Mouse (Mus musculus): ENCODE measurements around the gene L3mbtl1.
"Not testable (repeated sequence)": the region's sequence is repeated elsewhere in the genome, so short reads cannot be mapped to it uniquely, and the experiment has no call there.

The L3mbtl1 gene

DNA sequence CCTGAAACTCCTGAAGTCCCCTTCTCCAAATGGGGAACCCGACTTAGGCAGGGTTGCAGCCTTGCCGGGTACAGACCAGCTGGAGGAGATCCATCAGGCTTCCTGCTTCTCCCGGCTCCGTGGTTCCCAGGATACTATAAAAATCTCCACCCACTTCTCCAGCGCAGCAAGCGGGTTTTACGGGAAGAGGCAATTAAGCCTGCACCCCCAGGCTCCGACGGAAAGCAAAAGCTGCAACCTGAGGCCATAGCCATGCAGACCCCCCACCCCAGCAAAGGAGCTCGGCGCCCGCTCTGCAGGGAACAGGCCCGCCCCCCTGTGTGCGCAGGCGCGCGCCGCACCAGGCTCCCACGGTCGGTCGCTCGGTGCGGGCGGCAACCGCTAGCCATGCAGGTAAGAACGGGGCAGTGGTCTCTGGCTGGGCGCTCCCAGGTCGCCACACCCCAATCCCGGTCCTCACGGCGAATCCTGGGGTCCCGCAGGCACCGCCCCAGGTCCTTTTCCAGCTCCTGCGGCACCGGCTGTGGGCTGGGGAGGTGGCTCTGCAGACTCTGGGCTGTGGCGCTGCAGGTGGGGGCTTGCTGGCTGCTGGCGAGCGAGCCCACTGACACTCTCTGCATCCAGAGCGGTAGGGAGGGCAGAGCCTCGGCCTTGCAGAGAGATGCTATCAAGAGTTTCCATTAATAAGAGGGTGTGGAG is at the start of gene L3mbtl1:
L3mbtl1 (plus strand) TSS at position 325 of the 699 bp plus-strand sequence.
- no peak for DNase-seq (ENCODE audit: low read depth, low spot score)

DNA sequence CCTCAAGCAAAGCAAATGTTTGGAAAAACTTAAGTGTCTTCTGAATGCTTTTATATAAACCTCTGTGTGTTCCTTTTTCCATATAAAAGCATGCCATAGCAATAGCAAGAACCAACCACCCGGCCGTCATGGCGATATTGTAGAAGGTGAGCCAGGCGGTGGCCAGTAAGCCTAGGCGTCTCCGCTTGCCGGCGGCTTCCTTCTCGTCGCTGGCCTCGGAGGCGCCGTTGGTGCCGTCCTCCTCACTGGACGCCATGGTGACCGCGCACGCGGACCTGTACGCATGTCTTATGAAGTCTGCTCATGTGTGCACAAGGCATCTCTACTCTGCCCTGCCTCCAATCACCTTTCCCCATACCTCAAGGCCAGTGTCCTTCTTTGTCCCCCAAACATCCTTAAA is 44.0 kb upstream of the L3mbtl1 start:
- DNase-seq (ENCODE audit: low read depth, low spot score), result not testable (repeated sequence)

DNA sequence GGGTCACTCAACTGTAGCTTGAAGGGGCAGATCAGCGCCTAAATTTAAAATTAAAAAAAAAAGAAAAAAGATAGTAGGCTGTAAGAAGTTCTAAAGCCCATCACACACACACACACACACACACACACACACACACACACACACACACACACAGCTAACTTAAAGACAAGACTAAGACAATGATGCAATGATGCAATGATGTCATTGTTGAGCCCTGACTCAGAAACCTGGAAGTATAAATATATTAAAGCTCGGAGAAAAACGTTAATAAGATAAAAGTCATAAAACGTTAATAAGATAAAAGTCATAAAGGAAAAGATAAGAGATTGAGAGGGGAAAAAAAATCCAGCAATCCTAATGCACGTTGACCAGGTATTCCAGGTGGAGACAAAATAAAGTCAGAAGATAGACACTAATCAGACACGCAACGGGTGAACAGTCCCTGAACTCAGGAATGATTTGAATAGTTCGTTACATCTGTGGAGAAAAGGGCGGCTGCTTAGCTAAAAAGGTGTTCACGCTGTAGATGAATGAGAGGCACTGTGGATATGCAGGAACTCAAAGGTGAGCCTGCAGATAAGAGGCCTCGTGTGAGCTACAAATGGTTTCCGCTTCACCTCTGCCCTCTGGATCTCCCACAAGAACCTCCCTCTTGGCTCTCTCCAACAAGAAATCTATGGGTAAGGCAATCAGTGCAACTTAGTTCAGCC is 43.2 kb upstream of the L3mbtl1 start:
- no peak for DNase-seq (ENCODE audit: low read depth, low spot score)

DNA sequence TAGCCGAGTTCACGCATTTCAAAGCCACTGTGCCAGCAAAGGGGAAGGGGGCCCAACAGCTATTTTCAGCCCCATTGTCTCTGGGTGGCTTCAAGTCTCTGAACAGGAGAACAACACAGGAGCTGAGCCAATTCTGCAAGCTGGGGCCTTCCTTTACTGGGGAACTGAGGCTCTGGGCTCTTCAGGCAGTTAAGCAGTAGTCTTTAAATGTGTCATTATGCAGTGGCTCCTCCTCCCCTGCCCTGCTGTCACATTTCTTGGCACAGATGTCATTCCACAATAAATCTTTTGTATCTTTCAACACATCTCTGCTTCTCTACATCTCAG is 42.7 kb upstream of the L3mbtl1 start:
- no peak for DNase-seq (ENCODE audit: low read depth, low spot score)

DNA sequence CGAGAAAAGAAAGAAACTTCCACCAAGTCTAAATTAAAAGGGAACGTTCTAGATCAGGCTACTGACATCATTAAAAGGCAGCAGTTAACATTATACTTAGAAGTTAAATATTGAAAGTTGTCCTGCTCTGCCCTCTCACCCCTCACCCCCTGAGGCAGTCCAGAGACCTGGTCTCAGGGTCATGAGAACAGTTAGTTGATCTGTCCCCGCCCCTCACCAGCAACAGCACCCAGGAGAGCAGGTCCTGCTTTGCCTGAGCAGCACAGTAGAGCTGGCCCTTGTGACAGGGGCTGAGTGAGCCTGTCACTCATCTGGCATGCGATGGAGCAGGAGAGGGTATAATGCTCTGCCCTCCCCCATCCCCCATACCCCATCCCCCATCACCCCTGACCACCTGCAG is 37.4 kb upstream of the L3mbtl1 start:
- no peak for DNase-seq (ENCODE audit: low read depth, low spot score)

DNA sequence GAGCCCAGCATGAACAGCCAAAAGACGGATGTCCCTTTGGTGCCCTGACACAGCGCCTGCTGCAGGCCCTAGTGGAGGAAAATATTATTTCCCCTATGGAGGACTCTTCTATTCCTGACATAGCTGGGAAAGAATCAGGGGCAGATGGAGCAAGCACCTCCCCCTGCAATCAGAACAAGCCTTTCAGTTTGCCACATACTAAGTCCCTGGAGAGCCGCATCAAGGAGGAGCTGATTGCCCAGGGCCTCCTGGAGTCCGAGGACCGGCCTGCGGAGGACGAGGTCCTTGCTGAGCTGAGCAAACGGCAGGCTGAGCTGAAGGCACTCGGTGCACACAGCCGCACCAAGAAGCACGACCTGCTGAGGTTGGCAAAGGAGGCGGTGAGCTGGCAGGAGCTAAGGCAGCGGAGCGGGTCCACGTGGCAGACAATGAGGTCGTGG is 35.2 kb upstream of the L3mbtl1 start:
- no peak for DNase-seq (ENCODE audit: low read depth, low spot score)

DNA sequence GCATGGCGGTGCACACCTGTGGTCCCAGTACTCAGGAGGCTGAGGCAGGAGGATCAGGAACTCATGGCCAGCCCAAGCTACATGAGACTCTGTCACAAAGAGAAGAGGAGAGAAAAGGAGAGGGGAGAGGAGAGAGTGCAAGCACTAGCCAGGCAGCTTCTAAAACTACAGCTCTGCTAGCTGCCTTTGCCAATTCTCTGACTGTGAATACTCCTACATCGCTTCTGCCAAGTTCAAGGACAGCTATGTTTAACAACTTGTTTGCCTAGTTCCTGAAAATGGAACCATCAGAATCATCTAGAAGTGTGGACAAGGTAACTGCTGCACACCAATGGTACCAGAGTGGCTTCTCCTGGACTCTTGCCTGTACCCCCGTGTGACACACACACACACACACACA is 29.2 kb upstream of the L3mbtl1 start:
- no peak for DNase-seq (ENCODE audit: low read depth, low spot score)

DNA sequence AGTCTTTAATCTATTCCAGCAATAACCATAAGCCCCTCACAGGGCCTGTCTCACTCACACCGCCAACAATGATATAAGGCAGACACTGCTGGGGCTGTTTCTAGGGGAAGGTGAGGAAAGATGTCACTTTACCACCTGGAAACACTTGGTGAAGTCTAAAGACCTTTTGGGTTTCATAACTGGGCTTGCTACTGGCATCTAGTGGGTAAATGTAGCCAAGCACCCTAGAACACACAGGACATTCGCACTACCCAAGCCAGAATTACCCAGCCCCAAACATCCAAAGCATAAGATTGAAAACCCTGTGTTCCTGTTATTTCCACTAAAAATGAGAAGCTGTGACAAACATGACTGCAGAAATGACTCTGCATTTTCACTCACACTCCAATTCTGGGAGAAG is 28.8 kb upstream of the L3mbtl1 start:
- DNase-seq (ENCODE audit: low read depth, low spot score), result no peak

DNA sequence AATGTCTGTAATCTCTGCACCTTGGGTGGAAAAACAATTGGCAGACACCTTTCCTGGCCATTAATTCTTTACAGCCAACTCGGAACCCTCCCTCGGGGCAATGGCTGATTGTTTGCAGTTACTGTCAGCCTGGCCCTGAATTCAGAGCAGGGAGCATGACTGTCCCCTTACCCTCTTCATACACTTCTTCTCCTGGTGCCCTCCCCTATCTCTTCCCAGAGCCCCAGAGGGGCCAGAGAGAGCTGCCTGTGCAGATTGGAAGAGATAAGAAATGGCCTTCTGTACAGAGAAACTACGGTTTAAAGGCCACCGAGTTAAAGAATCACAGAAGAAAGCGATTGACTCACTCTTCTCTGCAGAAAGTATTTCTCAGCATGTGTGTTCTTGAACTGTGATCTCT is 23.3 kb upstream of the L3mbtl1 start:
- no peak for DNase-seq (ENCODE audit: low read depth, low spot score)

DNA sequence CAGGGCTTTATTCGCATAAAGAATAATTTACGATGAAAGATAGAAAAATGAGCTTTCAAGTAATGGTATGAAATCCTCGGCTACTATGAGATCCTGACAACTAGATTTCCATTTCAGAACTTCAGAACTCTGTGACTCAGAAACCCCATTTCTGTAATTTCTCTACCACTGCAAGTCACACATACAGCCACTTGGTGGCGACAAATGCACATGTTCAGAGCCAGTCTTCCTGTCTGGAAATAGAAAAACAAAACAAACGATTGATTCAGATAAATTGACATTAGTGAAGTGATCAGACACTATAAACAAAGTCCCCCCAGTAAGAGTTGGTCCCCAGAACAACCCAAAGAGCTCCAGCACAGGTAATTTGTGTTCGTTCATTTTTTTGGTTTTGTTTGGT is 21.1 kb upstream of the L3mbtl1 start:
- DNase-seq (ENCODE audit: low read depth, low spot score), result no peak

DNA sequence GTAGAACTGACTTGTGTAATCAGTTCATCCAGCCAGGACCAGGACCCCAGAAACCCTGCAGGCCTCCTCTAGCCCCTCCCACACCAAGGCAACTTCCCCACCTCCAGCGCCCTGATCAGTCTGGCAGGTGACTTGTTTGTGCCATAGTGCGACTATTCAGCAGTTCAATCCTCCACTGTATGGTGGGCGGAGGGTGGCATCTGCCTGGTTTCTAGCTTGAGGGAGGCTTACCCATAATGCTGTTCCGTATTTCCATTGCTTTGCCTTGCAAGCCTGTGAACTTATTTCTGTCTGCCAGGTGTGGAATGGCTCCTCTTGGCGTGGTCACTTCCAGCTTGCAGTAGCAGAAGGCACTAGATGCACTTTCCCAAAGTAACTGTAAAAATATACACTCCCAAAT is 20.4 kb upstream of the L3mbtl1 start:
- no peak for DNase-seq (ENCODE audit: low read depth, low spot score)

DNA sequence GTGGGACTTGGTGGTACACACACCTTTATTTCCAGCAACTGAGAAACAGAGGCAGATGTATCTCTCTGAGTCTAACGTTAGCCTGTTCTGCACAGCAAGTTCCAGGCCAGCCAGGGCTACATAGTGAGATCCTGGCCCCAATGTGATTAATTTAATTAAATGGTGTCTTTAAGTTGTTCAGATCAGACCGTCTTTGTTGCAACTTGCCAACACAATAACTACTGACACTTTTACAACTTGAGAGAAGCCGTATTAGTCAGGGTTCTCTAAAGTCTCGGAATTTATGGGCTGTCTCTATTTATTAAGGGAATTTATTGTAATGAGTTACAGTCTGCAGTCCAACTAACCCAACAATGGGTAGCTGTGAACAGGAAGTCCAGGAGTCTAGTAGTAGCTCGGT is 19.1 kb upstream of the L3mbtl1 start:
- no peak for DNase-seq (ENCODE audit: low read depth, low spot score)

DNA sequence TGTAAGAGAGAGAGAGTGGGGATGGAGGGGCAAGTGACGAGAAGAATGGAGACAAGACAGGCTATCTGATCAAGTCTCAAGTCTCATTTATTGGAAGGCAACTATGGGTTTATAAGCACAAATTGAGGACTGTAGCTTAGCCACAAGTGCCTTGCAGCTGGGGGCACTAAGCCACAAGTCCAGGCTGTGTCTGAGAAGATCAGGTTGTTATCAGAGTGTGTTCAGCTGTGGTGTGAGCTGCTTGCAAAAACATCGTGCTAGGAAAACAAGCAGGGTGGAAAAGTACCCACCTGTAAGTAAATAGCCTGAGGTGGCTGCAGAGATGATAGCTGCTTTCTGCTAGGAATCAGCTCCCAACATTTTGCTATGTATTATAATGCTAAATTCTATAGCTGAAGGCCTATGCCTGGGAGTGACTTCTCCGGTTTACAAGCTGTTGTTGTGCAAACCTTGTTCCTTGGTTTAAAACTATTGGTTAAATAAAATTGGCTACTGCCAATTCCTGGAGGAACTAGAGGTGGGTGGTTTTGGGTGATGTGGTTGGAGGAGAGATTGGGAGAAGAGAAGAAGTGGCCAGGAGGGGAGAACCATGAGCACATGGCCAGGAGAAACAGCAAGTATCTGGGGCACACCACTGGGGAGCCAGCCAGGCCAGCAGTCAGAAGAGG is 15.2 kb upstream of the L3mbtl1 start:
- no peak for DNase-seq (ENCODE audit: low read depth, low spot score)

DNA sequence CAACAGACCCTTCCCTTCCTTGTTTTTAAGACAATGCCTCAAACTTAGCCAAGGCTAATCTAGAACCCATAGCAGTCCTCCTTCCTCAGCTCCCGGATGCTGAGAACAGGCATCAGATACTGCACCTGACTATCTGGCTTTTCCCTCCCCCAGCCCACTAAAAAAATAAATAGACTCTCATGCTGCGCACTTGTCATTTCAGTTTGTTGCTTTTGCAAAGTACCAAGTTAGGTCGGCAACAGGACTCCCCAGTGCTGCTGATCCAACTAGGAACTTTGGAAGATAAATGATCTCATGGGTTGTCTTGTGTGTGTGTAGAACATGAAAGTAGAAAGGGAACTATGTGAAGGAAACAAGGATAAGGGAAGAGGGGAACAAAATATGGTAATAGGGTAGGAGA is 13.6 kb upstream of the L3mbtl1 start:
- no peak for DNase-seq (ENCODE audit: low read depth, low spot score)

DNA sequence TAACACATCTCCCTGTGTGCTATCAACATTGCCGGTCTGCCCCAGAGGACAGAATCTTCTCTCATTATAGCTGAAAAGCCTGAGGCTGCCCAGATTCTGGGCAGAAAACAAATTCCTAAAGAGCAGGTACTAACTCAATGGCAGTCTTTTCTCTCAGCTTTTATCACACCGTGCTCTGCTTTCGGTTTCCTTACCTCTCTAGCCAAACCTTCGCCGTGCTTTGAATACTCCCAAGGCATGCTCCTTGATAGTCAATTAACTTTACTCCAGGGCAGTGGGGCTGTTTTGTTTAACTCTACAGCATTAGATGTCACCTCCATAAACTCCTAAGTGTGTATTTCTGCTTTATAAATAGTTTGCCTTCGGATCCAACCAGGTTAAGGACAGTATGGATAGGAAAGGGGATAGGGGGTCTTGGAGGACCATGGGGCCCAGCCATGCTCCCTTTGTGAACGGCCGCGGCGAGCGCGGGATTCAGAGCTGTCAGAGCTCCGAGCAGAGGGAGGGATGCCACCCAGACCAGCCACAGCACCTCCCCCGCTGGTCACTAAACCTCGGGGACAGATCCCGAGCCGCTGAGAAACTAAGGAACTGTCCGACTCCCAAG is 12.7 kb upstream of the L3mbtl1 start:
- DNase-seq (ENCODE audit: low read depth, low spot score), result no peak

DNA sequence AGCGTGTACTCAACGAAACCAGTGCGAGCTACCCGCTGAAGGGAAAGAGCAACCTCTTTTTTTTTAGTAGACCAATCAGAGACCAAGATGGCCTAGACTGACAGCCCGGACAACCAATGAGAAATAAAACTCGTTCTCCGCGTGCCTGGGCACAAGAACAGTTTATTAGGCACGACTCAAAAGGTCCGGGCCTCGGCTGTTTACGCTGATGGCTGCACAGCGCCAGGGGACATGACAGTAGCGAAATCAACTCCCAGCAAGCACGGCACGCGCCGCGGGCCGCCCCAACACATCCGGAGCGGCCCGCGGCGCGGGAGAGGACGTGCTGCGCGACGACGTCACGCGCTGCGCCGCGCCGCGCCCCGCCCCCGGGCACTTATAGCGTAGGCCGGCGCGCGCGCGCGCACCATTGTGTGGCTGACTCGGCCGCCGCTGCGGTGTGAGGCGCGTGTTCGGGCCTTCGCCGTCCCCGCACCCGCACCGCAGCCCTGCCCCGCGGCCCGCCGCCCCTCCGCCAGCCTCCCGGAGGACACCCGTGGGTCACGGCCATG is 12.1 kb upstream of the L3mbtl1 start, which contains the start of gene Srsf6:
Srsf6 (plus strand) TSS at position 406 of the 551 bp plus-strand sequence.
- DNase-seq (ENCODE audit: low read depth, low spot score), result no peak

DNA sequence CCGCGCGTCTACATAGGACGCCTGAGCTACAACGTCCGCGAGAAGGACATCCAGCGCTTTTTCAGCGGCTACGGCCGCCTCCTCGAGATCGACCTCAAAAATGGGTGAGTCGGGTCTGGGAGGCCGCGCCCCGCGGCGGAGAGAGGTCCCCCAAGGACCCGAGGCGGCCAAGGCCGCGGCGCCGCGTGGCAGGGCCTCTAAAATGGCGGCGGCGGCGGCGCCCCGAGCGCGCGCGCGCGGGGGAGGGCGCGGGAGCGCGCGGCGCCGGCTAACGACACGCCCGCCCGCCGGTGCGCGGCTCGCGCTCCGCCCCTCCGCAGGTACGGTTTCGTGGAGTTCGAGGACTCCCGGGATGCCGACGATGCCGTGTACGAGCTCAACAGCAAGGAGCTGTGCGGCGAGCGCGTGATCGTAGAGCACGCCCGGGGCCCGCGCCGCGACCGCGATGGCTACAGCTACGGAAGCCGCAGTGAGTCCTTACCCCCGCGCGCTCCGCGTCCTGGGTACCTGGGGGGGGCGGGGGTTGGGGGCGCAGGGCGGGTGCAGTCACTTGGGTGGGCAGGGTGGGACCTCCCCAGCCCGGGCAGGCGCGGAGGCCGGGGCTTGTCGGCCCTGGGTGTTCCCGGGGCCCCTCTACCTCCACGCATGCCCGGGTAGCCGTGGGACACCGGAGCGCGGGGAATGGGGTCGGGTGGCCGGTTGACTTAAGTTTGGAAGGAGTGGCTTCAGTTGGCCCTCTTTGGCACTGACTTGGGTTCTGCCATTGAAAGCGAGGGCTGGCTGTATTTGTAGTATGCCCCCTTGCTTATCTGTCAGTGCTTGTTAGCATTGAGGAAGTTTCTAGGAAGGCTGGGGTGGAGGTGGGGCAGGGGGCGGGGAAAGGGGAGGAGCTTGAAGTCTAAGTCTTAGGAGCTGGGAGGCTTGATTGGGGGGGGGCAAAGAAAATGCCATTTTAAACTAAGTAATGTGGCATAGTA is 11.3 kb upstream of the L3mbtl1 start:
- no peak for DNase-seq (ENCODE audit: low read depth, low spot score)

DNA sequence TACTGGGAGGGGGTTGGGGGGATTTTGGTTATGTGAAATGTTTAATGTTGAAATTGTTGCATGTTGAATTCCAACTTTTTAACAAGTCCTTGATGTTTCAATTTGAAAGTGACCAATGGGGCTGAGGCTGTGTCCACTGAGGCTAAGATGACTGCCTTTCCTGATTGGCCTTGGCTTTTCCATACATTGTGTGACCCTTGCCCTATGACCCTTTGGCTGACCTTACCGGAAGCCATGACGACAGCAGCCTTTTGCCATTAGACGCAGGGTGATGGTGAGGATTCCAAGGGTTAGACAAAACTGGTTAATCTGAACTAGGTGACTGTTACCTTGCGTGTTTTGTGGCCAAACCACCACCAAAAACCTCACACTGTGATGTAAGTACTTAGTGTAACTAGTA is 10.6 kb upstream of the L3mbtl1 start:
- DNase-seq (ENCODE audit: low read depth, low spot score), result no peak

DNA sequence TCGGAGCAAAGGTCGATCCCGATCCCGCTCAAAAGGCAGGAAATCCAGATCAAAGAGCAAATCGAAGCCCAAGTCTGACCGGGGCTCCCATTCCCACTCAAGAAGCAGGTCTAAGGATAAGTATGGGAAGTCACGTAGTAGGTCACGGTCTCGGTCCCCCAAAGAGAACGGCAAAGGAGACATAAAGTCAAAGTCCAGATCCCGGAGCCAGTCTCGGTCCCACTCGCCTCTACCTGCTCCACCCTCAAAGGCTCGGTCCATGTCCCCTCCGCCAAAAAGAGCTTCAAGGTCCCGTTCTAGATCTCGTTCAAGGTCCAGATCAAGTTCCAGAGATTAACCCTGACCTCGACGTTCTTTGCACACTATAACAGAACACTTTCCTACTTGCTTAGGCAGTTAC is 8.9 kb upstream of the L3mbtl1 start:
- DNase-seq (ENCODE audit: low read depth, low spot score), result no peak

DNA sequence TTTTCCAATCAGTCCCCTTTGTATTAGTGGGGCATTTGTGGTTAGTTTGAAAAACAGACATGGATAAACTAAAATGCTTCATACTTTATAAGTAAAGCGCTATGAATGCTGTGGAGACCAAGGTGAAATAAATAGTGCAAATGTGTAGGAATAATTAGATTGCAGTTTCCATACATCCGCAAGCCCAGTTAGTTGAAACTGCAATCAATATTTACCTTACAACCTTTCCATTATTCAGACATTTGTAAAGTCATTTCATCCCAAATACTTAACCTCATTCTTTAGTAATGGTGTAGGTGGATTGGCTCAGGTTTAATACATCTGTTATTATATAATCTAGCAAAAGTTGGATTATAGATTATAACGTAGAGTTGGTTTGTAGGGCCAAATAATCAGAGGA is 7.6 kb upstream of the L3mbtl1 start:
- no peak for DNase-seq (ENCODE audit: low read depth, low spot score)

DNA sequence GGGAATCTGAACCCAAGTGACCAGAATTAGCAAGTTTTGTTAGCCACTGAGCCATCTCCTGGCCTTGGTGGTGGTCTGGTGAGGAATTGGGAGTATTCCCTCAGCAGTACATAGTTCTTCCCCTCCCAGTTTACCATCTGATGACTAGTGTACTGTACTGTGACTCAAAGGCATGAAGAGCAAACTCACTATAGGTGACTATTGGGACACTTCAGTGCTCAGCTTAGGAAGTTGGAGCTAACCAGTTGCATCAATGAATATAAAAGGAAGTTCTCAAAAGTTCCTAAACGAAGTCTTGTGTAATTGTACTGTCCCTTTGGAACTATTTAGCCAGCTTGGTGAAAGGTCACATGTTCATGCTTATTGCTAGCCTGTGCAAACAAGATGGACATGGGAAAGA is 3.7 kb upstream of the L3mbtl1 start:
- DNase-seq (ENCODE audit: low read depth, low spot score), result no peak
